Mouse (Mus musculus) 416B (cell line): ENCODE measurements around the gene Tbc1d10b.
A peak's percentile ranks its signal among the peaks of the same experiment; 100 is the strongest.

Source experiments
- DNase-seq: peaks from one replicate; pipeline ENCODE4 v3.0.0; 2011; ENCODE audit warnings: low read depth

Gene Tbc1d10b

DNA sequence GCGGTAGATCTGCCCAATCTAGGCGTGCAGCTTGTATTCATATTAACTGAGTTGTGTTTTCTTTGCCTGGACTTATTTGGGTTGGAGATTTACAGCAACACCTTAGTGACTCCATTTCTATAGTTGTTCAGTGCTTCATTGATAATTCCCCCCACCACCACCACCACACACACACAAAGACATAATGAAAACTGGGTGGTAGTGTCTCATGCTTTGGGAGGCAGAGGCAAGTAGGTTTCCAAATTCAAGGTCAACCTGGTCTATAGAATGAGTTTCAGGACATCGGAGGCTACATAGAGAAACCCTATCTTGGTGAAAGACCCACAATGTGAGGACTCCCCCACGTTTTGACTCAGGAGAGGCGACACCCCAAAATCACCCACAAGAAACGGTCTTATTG lies 16.3 kb upstream of the Tbc1d10b start:
- DNase-seq, result no peak

DNA sequence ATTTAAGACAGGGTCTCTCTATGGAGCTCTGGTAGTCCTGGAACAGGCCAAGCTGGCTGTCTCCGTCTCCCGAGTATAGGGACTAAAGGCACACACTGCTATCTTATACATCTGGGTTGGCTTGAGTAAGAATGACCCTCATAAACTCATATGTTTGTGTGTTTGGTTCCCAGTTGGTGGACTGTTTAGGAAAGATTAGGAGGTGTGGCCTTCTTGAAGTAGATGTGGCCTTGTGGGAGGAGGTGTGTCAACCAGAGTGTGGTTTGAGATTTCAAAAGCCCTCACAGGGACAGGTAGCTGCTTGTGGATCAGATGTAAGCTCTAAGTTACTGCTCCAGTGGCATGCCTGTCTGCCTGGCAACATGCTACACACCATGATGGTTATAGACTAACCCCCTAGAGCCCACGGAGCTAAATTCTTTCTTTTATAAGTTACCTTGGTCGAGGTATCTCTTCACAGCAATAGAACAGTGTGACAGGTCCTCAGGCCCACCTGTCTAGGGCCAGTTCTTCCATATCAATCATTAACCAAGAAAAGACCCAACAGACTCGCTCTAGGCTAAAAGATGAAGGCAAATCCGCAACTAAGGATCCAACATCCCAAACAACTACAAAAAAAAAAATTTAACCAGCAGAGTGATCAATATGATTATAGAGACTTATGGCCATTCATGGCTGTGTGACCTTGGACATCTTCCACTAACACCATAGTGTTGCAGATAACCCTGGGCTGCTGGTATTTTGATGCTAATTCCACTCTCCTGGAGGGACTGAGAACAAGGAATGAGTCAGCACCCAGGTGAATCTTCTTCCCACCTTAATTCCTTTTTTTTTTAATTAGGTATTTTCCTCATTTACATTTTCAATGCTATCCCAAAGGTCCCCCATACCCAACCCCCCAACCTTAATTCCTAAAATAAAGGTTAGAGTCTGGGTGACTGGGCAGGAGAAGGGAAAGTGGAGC lies 15.5 kb upstream of the Tbc1d10b start:
- no peak for DNase-seq

DNA sequence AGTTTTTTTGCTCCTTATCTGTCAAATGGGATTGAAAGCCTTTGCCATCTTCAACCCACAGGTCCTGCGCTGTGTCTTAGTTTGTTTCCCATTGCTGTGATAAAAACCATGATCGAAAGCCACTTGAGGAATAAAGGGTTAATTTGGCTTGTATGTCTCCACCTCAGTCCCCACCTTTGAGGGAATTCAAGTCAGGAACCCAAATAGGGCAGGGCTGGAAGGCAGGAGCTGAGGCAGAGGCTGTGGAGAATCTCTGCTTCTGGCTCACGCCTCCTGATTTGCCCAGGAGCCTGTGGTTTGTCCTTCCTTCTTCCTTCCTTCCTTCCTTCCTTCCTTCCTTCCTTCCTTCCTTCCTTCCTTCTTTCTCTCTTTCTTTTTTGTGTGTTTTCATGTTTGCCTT lies 14.8 kb upstream of the Tbc1d10b start:
- no peak for DNase-seq

DNA sequence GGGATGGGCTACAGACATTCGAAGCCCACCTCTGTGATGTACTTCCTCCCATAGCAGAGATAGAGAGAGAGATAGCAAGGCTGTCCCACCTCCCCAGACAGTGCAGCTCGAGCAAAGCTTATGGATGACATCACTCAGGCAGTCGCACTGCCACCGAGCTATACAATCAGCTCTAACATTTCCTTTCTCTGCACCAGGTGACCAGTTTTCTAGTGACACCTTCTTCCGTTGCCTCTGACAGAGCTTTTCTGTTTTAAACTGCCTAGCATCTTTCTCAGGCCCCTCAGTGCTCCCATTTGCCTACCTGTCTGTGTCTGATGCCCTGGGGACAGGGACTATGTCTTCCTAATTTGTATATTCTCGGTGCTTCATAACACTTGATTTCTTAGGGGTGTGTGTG lies 12.2 kb upstream of the Tbc1d10b start:
- DNase-seq, result no peak

DNA sequence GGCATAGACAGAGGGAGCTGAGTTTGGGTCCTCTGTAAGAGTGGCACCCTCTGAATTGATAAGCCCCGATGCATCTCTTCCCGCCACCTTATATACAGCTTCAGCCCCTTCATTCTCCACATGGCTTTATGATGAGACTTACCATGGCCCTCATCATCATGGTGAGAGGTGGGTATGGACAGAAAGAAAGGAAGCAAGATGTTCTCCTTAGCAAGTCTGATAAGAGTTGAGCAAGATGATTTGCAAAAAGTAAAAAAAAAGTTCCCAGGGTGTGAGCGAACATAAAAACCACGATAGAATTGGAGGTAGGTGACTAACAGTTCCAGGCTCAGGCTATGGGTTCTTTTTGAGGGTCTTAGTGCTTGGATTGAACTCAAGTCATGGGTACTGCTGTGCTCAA lies 10.4 kb upstream of the Tbc1d10b start:
- peak; percentile 80 for DNase-seq

DNA sequence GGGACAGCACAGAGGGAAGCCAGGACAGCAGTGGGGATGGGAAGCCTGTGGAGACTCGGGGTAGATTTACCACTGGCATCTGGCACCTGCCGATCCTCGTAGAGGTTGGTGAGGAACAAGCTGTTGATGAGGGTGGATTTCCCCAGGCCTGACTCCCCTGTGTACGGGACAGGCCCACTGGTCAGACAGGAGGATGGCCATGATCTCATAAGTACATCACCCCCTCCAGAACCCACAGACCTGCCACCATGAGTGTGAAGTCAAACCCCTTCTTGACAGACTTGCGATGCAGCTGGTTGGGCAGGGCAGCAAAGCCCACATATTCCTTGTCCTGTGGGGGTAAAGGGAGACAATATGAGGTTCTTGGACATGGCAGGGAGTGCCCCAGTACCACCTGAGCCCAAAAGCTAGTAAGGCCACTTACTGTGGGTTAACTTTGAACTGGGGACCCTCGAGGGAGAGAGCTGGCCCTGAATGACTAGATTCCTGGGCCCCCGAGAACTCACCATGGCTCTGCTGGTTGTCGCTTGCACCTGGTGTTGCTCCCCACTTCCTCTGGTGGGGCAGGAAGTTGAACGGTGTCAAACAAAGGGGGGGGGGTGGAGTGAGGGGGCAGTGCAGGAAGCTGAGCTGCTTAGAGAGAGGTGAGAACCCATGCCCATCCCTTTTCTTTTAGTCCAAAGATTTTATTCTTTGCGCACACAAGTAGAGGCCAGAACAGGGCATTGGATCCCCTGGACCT lies 9.8 kb upstream of the Tbc1d10b start:
- peak; percentile 51 for DNase-seq

DNA sequence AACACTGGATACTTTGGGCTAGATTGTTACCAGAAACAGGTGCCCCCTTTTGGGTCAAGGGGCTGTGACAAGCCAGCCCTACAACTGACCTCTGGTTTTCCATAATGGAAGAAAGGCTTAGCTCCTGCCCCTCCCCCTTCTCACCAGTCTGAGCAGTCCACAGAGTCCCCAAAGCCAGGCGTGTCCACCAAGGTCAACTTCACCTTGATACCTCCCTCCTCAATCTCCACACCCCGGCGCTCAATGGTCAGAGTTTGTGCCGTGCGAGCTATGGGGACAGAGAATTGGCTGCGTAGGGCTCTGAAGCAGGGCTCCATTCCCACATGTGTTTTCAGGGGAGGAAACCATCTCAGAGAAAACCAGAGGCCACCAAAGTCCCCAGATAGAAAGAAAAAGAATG lies 9.2 kb upstream of the Tbc1d10b start:
- no peak for DNase-seq

DNA sequence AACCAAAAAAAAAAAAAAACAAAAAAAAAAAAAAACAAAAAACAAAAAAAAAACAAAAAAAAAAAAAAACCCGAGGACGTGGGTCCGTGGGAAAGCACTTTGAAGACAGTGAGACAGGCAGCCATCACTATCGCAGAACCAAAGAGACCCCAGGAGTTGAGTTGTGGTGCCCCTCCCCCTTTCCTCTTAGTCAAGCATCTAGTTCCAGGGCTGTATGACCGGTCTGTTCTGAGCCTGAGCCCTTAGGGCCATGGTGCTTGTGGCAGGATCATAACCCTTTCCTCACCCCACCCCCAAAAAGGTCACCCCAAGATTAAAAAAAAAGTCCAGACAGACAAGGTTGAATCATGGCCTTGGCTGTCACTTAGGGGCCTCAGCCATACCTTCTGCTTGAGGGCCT lies 8.0 kb upstream of the Tbc1d10b start:
- no peak for DNase-seq

DNA sequence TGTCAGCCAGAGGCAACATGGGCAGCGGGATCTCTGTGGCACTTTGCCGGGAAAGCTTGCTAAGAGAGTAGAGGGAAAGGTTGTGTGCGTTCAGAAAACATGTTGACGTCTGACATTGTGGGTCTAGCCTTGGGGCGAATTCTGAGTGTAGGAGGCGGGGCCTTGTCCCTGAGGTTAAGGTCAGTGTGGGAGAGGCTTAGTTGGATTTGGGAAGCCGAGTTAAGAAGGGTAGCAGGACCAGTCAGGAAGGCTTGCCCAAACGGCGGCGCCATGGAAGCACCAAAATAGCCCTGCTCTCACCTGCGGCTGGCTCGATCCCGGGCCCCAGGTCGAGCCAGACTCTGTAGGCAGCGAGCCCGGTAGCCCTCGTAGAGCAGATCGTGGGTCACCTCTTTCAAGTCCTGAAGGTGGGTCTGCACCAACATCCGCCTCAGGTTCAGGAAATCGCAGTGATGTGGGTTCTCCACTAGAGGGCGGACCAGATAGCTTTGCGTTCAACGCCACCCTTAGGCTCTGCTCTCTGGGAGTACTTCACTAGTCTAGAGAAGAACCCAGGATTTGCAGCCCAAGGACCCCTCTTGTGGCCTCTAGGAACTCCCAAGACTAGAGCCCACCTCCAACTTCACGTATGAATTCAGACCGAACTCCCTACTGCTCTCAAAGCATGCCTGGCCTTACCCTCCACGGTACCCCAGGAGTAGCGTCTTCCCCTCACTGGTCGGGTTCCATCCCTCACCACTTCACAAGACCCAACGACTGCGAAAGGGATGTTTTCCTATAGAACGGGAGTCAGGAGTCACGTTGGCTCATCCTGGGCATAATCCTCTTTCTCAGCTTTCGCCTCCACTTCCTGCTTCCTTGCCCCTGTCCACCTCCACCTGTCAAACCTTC lies 7.0 kb upstream of the Tbc1d10b start:
- DNase-seq, result peak; percentile 79

DNA sequence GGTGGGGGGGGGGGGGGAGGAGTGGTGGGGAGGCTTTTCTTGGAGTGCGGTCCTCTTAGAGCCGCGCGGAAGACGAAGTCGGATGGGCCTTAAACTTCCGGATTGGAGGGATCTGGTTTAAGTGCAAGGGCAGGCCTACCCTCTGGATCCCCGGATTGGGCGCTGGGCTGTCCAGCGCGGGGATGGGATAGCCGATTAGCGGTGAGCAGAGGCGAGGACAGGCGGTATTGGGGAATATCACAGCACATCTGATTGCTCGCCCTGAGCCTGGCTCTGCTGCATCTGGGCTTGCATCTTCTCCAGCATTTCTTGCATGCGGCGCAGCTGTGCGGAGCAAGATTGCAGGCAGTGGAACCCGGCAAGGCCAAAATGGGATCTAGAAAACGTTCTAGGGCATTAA lies 6.3 kb upstream of the Tbc1d10b start:
- DNase-seq, result no peak

DNA sequence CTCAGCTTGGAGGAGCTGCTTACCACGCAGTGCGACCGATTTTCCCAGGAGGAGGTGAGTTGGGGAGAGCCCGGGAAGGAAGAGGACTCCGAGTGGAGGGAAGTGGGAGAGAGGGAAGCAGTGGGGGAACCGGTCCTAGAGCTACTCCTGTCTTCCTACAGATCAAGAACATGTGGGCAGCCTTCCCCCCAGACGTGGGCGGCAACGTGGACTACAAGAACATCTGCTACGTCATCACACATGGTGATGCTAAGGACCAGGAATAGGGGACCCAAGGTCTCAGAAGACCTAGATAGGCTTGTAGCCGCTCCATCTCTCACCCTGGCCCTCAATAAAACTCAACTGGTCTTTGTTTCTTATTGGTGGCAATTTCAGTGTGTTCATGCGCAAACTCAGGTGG lies 5.7 kb upstream of the Tbc1d10b start:
- no peak for DNase-seq

DNA sequence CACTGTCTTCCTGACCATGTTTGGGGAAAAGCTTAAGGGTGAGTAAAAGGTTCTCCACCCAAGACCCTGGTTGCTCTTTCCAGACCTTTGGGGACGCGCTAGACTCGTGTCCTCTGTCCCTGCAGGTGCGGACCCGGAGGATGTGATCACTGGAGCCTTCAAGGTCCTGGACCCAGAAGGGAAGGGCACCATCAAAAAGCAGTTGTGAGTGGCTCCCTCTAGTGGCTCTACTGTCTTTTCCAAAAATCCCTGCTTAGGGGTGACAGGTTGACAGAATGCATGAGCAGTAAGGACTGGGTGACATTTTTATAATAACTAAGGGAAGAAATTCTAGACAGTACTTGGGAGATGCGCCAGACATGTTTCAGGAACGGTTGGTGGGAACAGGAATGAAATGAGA lies 5.2 kb upstream of the Tbc1d10b start:
- peak; percentile 70 for DNase-seq

DNA sequence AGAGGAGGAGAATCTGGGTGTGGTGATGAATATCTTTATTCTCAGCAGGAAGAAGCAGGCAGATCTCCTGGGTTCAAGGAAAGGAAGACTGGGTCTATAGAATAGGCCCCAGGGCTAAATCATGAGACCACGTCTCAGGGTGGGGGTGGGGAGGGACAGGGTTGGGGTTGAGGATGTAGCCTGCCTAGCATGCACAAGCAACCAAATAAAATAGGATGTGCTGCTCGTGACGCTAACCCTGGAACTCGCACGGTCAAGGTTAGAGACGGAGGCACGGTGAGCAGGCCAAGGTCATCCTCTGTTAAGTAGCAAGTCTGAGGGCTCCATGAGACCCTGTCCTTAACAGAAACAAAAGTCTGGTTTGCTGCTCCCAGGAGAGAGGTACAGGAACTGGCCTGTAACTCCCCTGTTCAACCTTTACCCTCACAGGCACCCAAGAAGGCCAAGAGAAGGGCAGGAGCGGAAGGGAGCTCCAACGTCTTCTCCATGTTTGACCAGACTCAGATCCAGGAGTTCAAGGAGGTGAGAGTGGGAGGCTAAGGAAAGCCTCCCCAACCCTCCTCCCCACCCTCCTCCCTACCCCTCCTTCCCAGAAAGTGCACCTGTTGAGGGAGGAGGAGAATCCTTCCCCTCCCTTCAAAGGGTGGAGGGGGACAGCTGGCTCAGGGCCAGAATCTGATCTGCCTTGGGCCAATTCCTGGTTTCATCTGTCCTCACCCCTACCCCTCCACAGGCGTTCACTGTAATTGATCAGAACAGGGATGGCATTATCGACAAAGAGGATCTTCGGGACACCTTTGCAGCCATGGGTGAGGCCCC lies 4.4 kb upstream of the Tbc1d10b start:
- no peak for DNase-seq

DNA sequence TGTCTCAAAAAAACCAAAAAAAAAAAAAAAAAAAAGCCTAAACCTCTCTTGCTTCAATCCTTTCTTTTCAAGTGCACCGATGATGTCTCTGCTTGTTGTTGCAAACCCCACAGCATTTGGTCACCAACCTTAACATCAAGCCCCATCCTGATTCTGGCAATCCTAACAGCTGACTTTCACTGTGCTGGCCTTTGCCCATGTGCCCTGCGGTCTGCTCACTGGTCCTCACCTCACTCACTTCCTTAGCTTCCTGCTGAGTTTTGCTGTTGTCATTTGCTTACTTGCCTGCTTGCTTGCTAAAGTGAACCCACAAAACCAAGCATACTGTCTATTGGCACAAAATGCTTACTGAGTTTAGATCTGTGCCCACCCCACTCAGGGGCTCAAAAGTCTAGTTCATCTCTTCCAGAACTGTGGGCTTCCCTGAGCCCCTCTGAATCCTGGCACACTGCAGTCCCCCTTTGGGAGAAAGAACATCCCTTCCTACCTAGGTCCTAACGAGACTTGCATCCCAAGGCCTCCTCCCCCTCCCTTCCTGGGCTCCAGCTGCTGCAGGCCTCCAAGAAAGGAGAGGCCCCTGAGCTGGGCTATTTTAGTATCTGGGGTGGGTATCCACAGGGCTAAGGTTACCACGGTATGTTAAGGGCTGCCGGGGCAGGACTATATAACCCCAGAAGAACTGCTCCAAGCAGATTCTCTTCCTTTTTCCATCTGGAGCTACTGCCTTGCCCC lies 2.9 kb upstream of the Tbc1d10b start:
- peak; percentile 85 for DNase-seq

DNA sequence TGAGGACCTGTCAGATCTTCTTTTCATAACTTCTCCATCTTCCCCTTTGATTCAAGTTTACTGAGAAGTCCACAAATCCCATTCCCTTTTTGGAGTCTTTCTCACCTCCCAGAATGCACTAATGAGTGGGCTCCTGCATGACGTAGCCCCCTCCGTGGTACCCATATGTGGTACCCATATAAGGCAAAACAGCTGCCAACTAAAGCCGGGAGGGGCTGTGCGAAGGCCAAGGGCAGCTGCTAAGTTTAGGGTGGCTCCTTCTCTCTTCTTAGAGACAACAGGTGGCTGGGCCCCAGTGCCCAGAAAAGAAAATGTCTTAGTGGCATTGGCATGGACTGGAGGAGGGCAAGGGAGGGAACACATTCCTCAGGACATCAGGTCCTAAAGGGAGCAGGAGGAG lies 2.0 kb upstream of the Tbc1d10b start:
- DNase-seq, result no peak

DNA sequence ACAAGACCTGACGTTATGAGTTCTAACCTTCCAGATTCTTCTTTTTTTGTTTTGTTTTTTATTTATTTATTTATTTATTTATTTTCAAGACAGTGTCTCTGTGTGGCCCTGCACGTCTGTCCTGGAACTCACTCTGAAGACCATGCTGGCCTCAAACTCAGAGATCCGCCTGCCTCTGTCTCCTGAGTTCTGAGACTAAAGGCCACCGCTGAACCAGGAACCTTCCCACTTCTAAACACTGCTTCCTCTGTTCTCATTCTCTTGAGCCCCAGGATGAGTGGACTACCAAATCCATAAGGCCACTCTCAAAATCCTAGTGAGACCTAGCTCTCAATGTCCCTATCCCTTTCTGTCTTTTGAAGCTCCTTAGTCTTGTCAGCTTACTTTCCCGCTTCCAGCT lies 1.6 kb upstream of the Tbc1d10b start:
- DNase-seq, result no peak

DNA sequence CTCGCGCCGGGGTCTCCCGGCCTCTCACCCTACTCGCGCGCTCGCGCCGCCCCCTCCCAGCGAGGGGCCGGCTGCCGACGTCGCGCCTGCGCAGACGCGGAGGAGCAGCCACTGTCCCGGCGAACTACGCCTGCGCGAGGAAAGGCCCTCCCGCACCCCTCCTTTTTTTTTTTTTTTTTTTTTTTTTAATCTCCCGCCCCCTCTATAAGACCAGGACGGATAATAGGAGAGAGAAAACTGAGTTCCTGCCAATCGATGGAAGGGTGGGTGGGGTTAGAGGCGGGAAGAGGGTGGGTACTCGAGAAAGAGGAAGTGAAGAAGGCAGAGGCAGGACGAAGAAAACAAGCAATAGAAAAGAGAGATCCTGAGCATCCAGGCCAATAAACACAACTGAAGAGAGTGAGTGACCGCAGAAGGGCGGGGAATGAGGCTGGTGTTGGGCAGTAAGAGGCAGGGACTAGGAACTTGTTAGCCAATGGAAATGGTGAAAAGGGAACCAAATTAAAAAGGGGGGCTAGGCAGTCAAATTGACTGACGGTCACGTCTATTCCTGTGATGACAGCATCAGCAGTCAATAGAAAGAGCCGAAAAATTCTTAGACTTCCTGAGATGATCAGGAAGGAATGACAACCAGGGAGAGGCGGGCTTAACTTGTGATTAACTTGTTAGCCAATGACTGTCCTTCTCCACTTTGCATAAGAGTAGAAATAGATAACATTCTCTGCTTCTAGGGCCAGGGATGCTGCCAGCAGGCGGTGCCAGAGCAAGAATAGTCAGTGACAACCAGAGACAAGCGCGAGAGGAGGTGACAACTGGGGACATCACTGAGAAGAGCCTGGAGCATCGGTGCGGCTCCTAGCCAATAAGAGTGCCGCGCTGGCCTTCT lies 528 bp upstream of the Tbc1d10b start, which contains the start of gene Mylpf:
TSS of gene Mylpf (plus strand) at position 338 of the 886 bp plus-strand sequence.
- DNase-seq, result peak; percentile 100

DNA sequence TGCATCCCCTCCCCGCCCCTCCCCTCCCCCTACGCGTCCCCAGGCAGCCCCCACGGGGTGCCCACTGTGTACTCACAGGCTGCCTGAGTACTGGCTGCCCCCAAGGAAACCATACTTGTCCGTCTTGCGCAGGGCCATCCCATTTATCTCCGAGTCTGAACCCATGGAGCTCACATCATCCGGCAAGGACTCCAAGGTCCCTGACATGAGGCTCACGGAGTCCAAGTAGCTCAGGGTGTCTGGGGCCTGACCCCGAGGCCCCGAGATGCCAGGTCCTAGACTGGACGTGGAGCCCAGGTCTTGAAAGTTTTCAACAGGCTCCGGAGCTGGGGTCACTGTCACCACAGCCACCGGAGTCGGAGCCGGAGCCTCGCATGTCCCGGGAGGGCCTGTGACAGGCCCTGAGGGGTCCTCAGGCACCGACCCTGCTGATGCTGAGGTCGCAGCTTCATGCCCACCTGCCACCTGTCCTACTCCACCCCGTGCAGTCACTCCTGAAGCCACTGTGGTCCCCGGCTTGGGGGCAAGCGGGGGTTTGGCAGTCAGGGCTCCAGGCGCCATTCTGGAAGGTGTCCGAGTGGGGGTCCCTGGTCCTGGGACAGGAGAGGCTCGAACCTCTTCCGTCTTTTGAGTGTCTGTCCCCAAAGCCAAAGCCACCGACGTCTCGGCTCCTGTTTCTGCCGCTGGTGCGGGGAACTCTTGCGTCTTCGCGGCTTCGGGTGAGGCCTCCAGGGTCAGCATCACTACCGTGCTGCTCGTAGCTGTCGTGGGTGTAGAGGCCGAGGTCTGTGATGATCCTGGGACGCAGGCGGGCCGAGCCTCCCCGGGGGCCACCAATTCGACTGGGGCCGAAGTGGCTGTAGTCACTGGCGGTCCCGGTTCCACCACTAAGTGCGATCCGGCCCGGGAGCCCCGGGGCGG lies 634 bp downstream of the Tbc1d10b start:
- DNase-seq, result peak; percentile 28
